Mouse (Mus musculus) lung, postnatal 0 days (tissue): ENCODE measurements at regions not wholly inside any gene's neighbourhood (a gene's known extent, or its start where the extent isn't known, plus 50 kb on each side); places are given as distances from the start of the nearest gene placed in this dataset.

ENCODE experiments used
- CTCF ChIP-seq: IDR thresholded peaks from 2 replicates; pipeline ENCODE4 v1.5.1; 2016; ENCODE audit warnings: antibody characterized with exemption, mild to moderate bottlenecking
- EP300 ChIP-seq: IDR thresholded peaks from 2 replicates; pipeline ENCODE4 v1.6.1; 2016; ENCODE audit warnings: antibody characterized with exemption, mild to moderate bottlenecking, control low read depth

DNA sequence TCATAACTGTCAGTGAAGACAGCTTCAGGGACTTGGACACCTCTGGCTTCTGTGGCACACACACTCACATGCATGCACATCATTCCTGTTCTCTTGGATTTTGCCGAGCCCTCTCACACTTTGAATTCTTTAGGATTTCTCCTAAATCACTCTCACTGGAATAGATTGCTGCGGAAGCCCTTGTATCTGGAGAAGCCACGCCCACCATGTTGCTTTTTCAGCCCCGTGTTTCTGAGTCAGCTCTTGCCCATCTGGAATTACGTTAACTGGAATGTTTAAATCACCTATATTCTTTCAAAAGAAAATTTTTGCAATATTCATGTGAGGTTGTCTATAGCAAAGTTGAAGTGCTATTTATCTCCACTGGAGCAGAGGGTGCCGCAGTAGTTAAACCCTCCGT is 66.1 kb downstream of the Il9r start:
- TF ChIP-seq CTCF (no peak), EP300 (no peak)
